29 mouse cellular contexts compared by ENCODE assay signal in the genomic region with DNA sequence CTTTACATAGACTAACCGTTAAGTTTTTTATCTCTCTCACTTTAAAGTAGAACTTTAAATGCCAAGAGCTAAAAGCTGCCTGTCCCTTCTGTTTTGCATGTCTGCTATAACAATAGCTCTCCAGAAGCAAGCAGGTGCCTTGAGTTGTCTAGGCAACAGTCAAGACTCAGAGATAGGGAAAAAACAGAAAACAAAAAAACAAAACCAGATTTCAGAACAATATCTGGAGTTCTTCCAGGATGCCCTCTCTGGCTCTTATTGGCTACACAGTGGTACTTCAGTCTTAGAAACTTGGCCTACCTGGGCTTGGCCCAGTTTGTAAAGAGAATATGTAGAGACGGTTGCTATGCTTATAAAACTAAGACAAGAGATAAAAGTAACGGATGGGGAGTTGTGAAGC. TPM values are rescaled to one million over a fixed set of nuclear protein-coding genes. Genes with fewer than 3 reads are reported as not detected.
"Had no signal": no experiment of that assay in that cellular context is flagged by ENCODE, and none has a peak within 500 bp of the region (broad histone marks: within the 10 kb centered on the region; RNA-seq: fewer than 3 reads in every experiment).

No protein-coding gene starts in this region.

- H3K27me3 ChIP-seq: heart, embryonic 13.5 days; heart, embryonic 15.5 days; hindbrain, embryonic 13.5 days; hindbrain, embryonic 15.5 days; liver, embryonic 13.5 days; liver, embryonic 15.5 days had no signal

- H3K36me3 ChIP-seq: heart, embryonic 10.5 days; heart, embryonic 13.5 days; heart, embryonic 15.5 days; hindbrain, embryonic 13.5 days; hindbrain, embryonic 15.5 days; limb, embryonic 10.5 days; limb, embryonic 12.5 days; liver, embryonic 13.5 days; liver, embryonic 15.5 days had no signal

- H3K9ac ChIP-seq: heart, embryonic 13.5 days; heart, embryonic 15.5 days; hindbrain, embryonic 13.5 days; hindbrain, embryonic 15.5 days; limb, embryonic 12.5 days; liver, embryonic 13.5 days; liver, embryonic 15.5 days had no signal

- H3K9me3 ChIP-seq: heart, embryonic 10.5 days; heart, embryonic 13.5 days; heart, embryonic 15.5 days; hindbrain, embryonic 13.5 days; hindbrain, embryonic 15.5 days; limb, embryonic 10.5 days; limb, embryonic 12.5 days; liver, embryonic 13.5 days; liver, embryonic 15.5 days had no signal

- H3K4me1 ChIP-seq: liver, embryonic 15.5 days had no signal

- H3K4me3 ChIP-seq: gastrocnemius, adult 2 months; heart, embryonic 10.5 days; heart, embryonic 13.5 days; heart, embryonic 15.5 days; hindbrain, embryonic 13.5 days; hindbrain, embryonic 15.5 days; limb, embryonic 10.5 days; limb, embryonic 12.5 days; liver, embryonic 13.5 days; liver, embryonic 15.5 days had no signal

- ATAC-seq: hindbrain, postnatal 0 days; intestine, postnatal 0 days had no signal

- DNase-seq: gastrocnemius, adult 2 months; gastrocnemius, postnatal 10 days; gastrocnemius, postnatal 25 days; heart, adult 18-20 months; heart, postnatal 14 days; heart, postnatal 36 days; kidney, adult 18-20 months; kidney, adult 8-10 months; kidney, postnatal 10 days; kidney, postnatal 25 days; kidney, postnatal 4 days; layer of hippocampus, adult 9-11 months; liver; liver, embryonic 13.5 days had no signal

- H3K4me2 ChIP-seq: heart, embryonic 13.5 days; heart, embryonic 15.5 days; hindbrain, embryonic 13.5 days; hindbrain, embryonic 15.5 days; limb, embryonic 12.5 days; liver, embryonic 11.5 days; liver, embryonic 13.5 days; liver, embryonic 15.5 days had no signal

- H3K27ac ChIP-seq: gastrocnemius, adult 2 months; heart, embryonic 10.5 days; heart, embryonic 13.5 days; heart, embryonic 15.5 days; hindbrain, embryonic 13.5 days; hindbrain, embryonic 15.5 days; hindbrain, postnatal 0 days; limb, embryonic 10.5 days; limb, embryonic 12.5 days; liver, embryonic 13.5 days; liver, embryonic 15.5 days had no signal

RNA-seq across cellular contexts. Expression of gene Hepacam, which starts 2.8 kb away (rescaled TPM):
- total RNA-seq: heart, postnatal 36 days; hematopoietic stem cell, adult 5-6 weeks had no signal
- polyA plus RNA-seq: heart, embryonic 10.5 days; intestine, embryonic 14.5 days; kidney, embryonic 14.5 days; kidney, embryonic 16.5 days; limb, embryonic 12.5 days; liver, embryonic 11.5 days; liver, embryonic 15.5 days had no signal
